Mouse (Mus musculus) heart, embryonic 14.5 days (tissue): ENCODE measurements around the gene Serpinb1c. TPM values are rescaled to one million over a fixed set of nuclear protein-coding genes. Genes with fewer than 3 reads are reported as not detected.

Experiments used
- ATAC-seq: fragments of 200-750 bp; cut with Nextera tagmentation; 2 replicates; pipeline ENCODE4 v1.8.0; 2017; ENCODE audit warnings: low read depth, moderate TSS enrichment; ENCODE audit not compliant: insufficient number of reproducible peaks, insufficient read depth, low FRiP score
- H3K27ac ChIP-seq, 2 experiments: fragments of 200-500 bp in 1 of 2; fragments of 300-500 bp in 1 of 2; sonication (generic) in 1 of 2; replicated peaks in 1 of 2; 2 replicates each; pipeline ENCODE4 v1.5.1; 2012 to 2014; ENCODE audit warnings: low read depth in 2 of 2, low read length in 2 of 2, control low read depth in 1 of 2, mild to moderate bottlenecking in 1 of 2, mixed read lengths in 1 of 2; ENCODE audit not compliant: control insufficient read depth in 1 of 2, insufficient read depth in 1 of 2
- H3K27me3 ChIP-seq: fragments of 300-500 bp; sonication (generic); 2 replicates; pipeline ENCODE4 v1.6.1; 2014; ENCODE audit warnings: mild to moderate bottlenecking, low read length, control low read depth; ENCODE audit not compliant: control insufficient read depth, insufficient read depth
- H3K36me3 ChIP-seq: fragments of 300-500 bp; sonication (generic); 2 replicates; pipeline ENCODE4 v1.6.1; 2014; ENCODE audit warnings: mild to moderate bottlenecking, control low read depth, low read length, mixed read lengths; ENCODE audit not compliant: control insufficient read depth, insufficient read depth
- H3K4me1 ChIP-seq, 2 experiments: fragments of 200-500 bp in 1 of 2; fragments of 300-500 bp in 1 of 2; sonication (generic) in 1 of 2; 2 replicates each; pipeline ENCODE4 v1.6.1; 2012 to 2014; ENCODE audit warnings: low read length in 2 of 2, control low read depth in 1 of 2, mixed read lengths in 1 of 2; ENCODE audit not compliant: control insufficient read depth in 2 of 2, insufficient read depth in 2 of 2
- H3K4me2 ChIP-seq: fragments of 300-500 bp; sonication (generic); 2 replicates; pipeline ENCODE4 v1.6.1; 2014; ENCODE audit warnings: mild to moderate bottlenecking, low read length
- H3K4me3 ChIP-seq, 2 experiments: fragments of 200-500 bp in 1 of 2; fragments of 300-500 bp in 1 of 2; sonication (generic) in 1 of 2; 2 replicates each; pipeline ENCODE4 v1.5.1; 2012 to 2014; ENCODE audit warnings: low read length in 2 of 2, mild to moderate bottlenecking in 2 of 2, control low read depth in 1 of 2, low read depth in 1 of 2, moderate library complexity in 1 of 2; ENCODE audit not compliant: control insufficient read depth in 1 of 2, insufficient read depth in 1 of 2
- H3K9ac ChIP-seq: fragments of 300-500 bp; sonication (generic); 2 replicates; pipeline ENCODE4 v1.6.1; 2014; ENCODE audit warnings: mild to moderate bottlenecking, low read length
- H3K9me3 ChIP-seq: fragments of 300-500 bp; sonication (generic); 2 replicates; pipeline ENCODE4 v1.6.1; 2016; ENCODE audit warnings: low read length, control low read depth; ENCODE audit not compliant: control insufficient read depth
- WGBS: fragments of 180-500 bp; shearing (Covaris S2); extraction: QIAGEN DNeasy Blood & Tissue Kit; methylation state at CpG from one replicate; pipeline ENCODE4 v1.1.7; 2014; 5-methylcytosine and 5-hydroxymethylcytosine counted together
- polyA plus RNA-seq: library from polyadenylated mRNA; unstranded; fragments of >200 nt; fragmentation: Nextera tagmentation; extraction: Ambion mirVana; gene quantifications from 2 replicates; pipeline ENCODE4 v1.2.1, GENCODE M21; 2014

The Serpinb1c gene
- polyA plus RNA-seq, 1 experiment from 2014 or later = not detected

GRCm38 (mm10) chr13:32924578-32925360 lies 26.8 kb upstream of the Serpinb1c start:
- Histone ChIP-seq H3K36me3 (no peaks in the 10 kb centered on the region), H3K4me2 (peak overlapping the region; percentile 34), H3K27me3 (no peaks in the 10 kb centered on the region), H3K9me3 (no peaks in the 10 kb centered on the region), H3K9ac (peak overlapping the region; percentile 2), H3K4me1 (peaks cover 12 to 44% of the 10 kb centered on the region in 2 experiments), H3K4me3 (no peak overlapping the region), H3K27ac (peak overlapping the region; percentile 76 to 95)
- peak; percentile 76 for ATAC-seq
- WGBS = 22% methylated on average over 7 of the region's 7 CpGs

- ATAC-seq = peak; percentile 83
- H3K4me2 ChIP-seq = peak overlapping the region; percentile 38
These were observed 24.6 kb upstream of the Serpinb1c start for GRCm38 (mm10) chr13:32922622-32923021.

DNA sequence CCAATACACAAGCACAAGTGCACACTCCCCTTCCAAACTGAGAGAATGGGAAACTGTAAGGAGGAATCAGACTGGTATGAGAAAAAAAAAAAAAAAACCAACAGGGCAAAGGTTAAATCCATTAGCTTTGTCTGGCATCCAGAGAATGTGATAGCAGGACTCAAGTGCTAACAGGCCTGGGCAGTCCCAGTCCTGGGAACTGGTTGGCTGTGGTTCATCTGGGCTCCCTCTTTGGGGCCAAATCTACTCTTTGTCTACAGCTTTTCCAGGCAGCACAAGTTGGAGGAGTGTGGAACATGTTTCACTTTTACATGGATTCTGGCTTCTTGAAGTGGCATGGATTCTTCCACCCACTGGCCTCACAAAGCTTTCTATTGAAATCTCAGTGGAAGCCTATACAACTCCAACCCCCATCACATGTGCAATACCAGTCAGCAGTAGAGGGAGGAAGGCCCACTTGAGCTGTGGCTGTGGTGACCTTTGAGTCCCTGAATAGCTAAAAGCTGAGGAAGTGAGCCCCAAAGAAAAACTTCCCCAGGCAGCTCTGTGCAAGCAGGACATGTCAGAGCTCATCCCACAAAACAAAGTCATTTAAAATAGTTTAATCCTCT lies 14.9 kb upstream of the Serpinb1c start:
- no peaks in the 10 kb centered on the region for H3K36me3 ChIP-seq
- no peak overlapping the region for H3K4me3 ChIP-seq
- peaks cover 9 to 14% of the 10 kb centered on the region in 2 experiments for H3K4me1 ChIP-seq
- H3K4me2 ChIP-seq = no peak overlapping the region
- no peaks in the 10 kb centered on the region for H3K27me3 ChIP-seq
- ATAC-seq = peak; percentile 80
- peak overlapping the region; percentile 93 to 95 for H3K27ac ChIP-seq
- H3K9ac ChIP-seq = peak overlapping the region; percentile 10; the same call in 1 of the 2 replicates
- H3K9me3 ChIP-seq = no peaks in the 10 kb centered on the region

More at GRCm38 (mm10) chr13:32922622-32923021, 24.6 kb upstream of the Serpinb1c start:
- H3K4me1 ChIP-seq = peaks cover 12 to 44% of the 10 kb centered on the region in 2 experiments
- H3K4me3 ChIP-seq = no peak overlapping the region
- no peaks in the 10 kb centered on the region for H3K27me3 ChIP-seq
- no peaks in the 10 kb centered on the region for H3K9me3 ChIP-seq
- H3K36me3 ChIP-seq = no peaks in the 10 kb centered on the region
- H3K27ac ChIP-seq = peak overlapping the region; percentile 93 to 95
- H3K9ac ChIP-seq = peak overlapping the region; percentile 63; the same call in 1 of the 2 replicates

DNA sequence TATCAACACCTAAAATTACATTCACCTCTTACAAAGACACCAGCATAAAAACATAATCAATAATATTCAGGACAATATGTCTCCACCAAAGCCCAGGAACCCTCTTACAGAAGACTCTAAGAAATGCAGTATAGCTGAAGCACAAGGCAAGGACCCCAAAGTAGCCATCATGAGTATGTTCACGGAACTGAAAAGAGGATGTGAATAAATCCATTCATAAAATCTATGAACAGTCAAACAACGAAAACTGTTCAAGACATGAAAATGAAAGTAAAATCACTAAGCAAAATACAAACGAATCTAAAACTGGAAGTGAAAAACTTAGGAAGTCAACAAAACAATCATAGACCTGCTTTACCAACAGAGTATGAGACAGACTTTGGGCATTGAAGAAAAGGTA lies 10.2 kb upstream of the Serpinb1c start:
- H3K9me3 ChIP-seq = no peaks in the 10 kb centered on the region
- H3K4me2 ChIP-seq = no peak overlapping the region
- no peaks in the 10 kb centered on the region for H3K27me3 ChIP-seq
- H3K36me3 ChIP-seq = no peaks in the 10 kb centered on the region
- H3K4me1 ChIP-seq = peaks cover 11 to 14% of the 10 kb centered on the region in 2 experiments
- no peak overlapping the region for H3K27ac ChIP-seq
- no peak overlapping the region for H3K4me3 ChIP-seq
- ATAC-seq = no peak
- WGBS = 79% methylated on average over 3 of the region's 3 CpGs
- no peak overlapping the region for H3K9ac ChIP-seq

DNA sequence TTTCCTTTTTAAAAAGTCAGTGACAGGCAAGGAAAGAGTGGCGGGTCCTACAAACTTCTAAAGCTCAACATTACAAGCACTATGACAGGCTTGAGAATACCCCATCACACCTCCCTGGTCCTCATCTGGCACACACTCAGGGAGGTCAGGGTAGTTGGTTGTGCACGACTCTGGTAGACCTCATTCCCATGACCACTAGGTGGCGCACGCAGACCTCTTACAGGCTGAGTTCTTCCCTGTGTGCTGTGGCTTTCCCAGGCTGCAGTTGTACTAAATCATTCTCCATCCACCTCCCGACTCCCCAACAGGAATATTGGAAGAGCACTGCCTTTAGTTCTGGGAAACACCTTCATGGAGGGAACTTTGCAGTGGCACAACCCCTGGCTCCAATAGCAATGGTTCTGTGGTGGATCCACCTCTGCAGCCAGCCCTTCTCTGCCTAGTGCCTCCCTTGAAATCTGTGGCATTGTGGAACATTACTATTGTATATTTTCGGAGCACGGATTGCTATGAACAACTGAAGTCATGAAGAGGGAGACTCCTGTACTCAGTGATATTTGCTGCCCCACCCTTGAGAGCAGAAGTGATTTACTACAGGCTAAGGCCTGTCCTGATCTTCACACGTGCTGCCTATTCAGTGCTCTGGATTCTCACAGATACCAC lies 5.3 kb upstream of the Serpinb1c start:
- ATAC-seq = peak; percentile 88
- H3K36me3 ChIP-seq = no peaks in the 10 kb centered on the region
- peak overlapping the region; percentile 19; the same call in 1 of the 2 replicates for H3K4me2 ChIP-seq
- WGBS = 28% methylated on average over 8 of the region's 8 CpGs
- H3K4me1 ChIP-seq = peaks cover 3 to 4% of the 10 kb centered on the region in 2 experiments; a peak in 2 of 4 replicates
- no peaks in the 10 kb centered on the region for H3K27me3 ChIP-seq
- no peak overlapping the region for H3K4me3 ChIP-seq
- H3K9me3 ChIP-seq = no peaks in the 10 kb centered on the region
- peak overlapping the region; percentile 39; the same call in 1 of the 2 replicates for H3K9ac ChIP-seq
- no peak overlapping the region for H3K27ac ChIP-seq

GRCm38 (mm10) chr13:32902481-32903015 lies 4.5 kb upstream of the Serpinb1c start:
- Histone ChIP-seq H3K27me3 (no peaks in the 10 kb centered on the region), H3K4me3 (no peak overlapping the region), H3K27ac (no peak overlapping the region), H3K4me2 (no peak overlapping the region), H3K9me3 (no peaks in the 10 kb centered on the region), H3K4me1 (peaks cover 3 to 4% of the 10 kb centered on the region in 2 experiments; a peak in 2 of 4 replicates), H3K9ac (no peak overlapping the region), H3K36me3 (no peaks in the 10 kb centered on the region)
- ATAC-seq = no peak
- 11% methylated on average over 4 of the region's 4 CpGs for WGBS

DNA sequence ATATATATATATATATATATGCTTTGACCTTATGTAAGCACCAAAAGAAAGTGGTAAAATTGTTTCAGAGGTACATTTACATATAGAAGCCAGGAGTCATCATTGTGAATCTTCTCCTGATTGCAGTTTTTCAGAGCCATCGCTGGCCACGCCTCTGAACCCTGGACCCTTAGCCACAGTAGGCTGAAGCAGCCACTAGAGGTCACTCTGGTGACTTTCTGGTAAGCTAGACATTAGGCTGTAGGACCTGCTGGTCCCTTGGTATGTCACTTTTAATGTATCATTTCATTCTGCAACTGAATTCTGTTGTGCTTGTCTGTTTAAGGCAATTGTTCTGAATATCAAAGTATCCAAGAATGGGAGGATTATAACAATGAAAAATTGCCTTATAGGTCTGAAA lies 2.6 kb upstream of the Serpinb1c start:
- Histone ChIP-seq H3K4me2 (no peak overlapping the region), H3K9ac (no peak overlapping the region), H3K4me3 (no peak overlapping the region), H3K9me3 (no peaks in the 10 kb centered on the region), H3K27me3 (no peaks in the 10 kb centered on the region), H3K27ac (no peak overlapping the region), H3K36me3 (no peaks in the 10 kb centered on the region), H3K4me1 (peaks cover 3 to 4% of the 10 kb centered on the region in 2 experiments; a peak in 2 of 4 replicates)
- no peak for ATAC-seq
- 12% methylated on average over 2 of the region's 2 CpGs for WGBS
